Mouse (Mus musculus): ENCODE data around the gene Uchl3. TPM values are rescaled to one million over a fixed set of nuclear protein-coding genes. Genes with fewer than 3 reads are reported as not detected.

The Uchl3 gene
- polyA plus RNA-seq, 1 experiment: 33.3 TPM

DNA sequence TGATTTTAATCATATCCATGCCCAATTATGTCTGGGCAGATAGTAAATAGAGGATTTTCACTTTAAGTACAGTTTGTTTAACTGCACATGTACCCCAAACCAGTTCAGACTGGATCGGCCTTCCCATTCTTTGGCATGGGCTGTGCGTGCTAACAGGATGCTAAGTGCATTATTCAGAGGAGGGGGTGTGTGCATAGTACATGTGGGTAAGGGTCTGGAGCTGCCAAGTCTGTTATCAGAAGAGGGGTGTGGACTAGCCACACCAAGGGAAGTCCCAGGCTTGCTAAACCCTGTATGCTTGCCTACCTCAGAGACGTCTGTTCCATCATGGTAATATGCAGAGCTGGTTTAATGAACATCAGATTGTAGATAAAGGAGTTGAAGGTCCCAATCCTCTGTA, 10.5 kb downstream of the Uchl3 start:
- Histone ChIP-seq H3K27ac (ENCODE audit: insufficient read depth, low read depth, low read length) (no peak overlapping the region), H3K4me1 (ENCODE audit: control insufficient read depth, insufficient read depth, low read length) (peaks cover 12% of the 10 kb centered on the region), H3K4me3 (ENCODE audit: insufficient read depth, low read length) (no peak overlapping the region)
- no peak for TF ChIP-seq POLR2A (IDR thresholded peaks at IDR 0.05; ENCODE audit: borderline replicate concordance, low read depth, low read length)
- no peak for TF ChIP-seq CTCF (IDR thresholded peaks at IDR 0.05; ENCODE audit: low read depth, low read length)

GRCm38 (mm10) chr14:101666056-101666455, 12.3 kb downstream of the Uchl3 start:
- TF ChIP-seq POLR2A (IDR thresholded peaks at IDR 0.05; ENCODE audit: borderline replicate concordance, low read depth, low read length): no peak
- TF ChIP-seq CTCF (IDR thresholded peaks at IDR 0.05; ENCODE audit: low read depth, low read length): no peak
- no peak overlapping the region for H3K4me3 ChIP-seq (ENCODE audit: insufficient read depth, low read length)
- no peak overlapping the region for H3K27ac ChIP-seq (ENCODE audit: insufficient read depth, low read depth, low read length)
- peaks cover 12% of the 10 kb centered on the region for H3K4me1 ChIP-seq (ENCODE audit: control insufficient read depth, insufficient read depth, low read length)

DNA sequence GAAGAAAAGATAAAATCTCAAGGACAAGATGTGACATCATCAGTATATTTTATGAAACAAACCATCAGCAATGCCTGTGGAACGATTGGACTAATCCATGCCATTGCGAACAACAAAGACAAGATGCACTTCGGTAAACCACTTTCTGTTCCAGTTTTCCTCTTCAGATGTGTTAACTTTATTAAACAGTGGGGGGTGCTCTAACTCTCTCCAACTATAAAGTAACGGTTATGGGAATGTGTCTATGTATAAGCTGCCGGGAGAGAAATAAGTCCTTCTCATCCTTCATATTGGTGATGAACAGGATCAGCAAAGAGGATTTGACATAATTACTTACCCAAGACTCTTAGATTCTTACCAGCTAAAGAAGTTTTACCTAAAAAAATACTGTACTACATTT, 12.8 kb downstream of the Uchl3 start:
- Histone ChIP-seq H3K4me3 (ENCODE audit: insufficient read depth, low read length) (no peak overlapping the region), H3K27ac (ENCODE audit: insufficient read depth, low read depth, low read length) (no peak overlapping the region), H3K4me1 (ENCODE audit: control insufficient read depth, insufficient read depth, low read length) (peaks cover 12% of the 10 kb centered on the region)
- no peak for TF ChIP-seq POLR2A (IDR thresholded peaks at IDR 0.05; ENCODE audit: borderline replicate concordance, low read depth, low read length)
- TF ChIP-seq CTCF (IDR thresholded peaks at IDR 0.05; ENCODE audit: low read depth, low read length): no peak

DNA sequence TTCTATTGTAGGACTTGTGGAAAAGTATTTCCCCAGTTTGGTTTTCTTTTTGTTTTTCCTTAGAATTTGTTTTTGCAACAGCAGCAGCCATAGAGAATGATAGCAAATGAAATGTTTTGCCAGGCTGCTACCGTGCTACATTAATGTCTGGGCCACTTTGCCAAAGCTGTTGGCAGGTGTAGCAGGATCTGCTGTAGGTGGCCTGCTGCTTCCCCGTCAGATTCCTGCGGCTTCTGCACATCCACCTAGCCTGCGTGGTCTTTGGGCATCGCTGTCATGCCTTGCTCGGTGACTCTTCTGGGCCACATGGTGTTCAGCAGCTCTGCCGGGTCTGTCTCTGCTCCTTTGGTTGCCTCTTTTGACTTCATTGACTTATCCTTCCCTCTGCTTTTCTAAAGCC, 14.9 kb downstream of the Uchl3 start:
- Histone ChIP-seq H3K4me3 (ENCODE audit: insufficient read depth, low read length) (no peak overlapping the region), H3K4me1 (ENCODE audit: control insufficient read depth, insufficient read depth, low read length) (peaks cover 2% of the 10 kb centered on the region; the same call in 1 of the 2 replicates), H3K27ac (ENCODE audit: insufficient read depth, low read depth, low read length) (no peak overlapping the region)
- TF ChIP-seq POLR2A (IDR thresholded peaks at IDR 0.05; ENCODE audit: borderline replicate concordance, low read depth, low read length) (no peak), CTCF (IDR thresholded peaks at IDR 0.05; ENCODE audit: low read depth, low read length) (no peak)

- Histone ChIP-seq H3K4me1 (ENCODE audit: control insufficient read depth, insufficient read depth, low read length) (peaks cover 2% of the 10 kb centered on the region; the same call in 1 of the 2 replicates), H3K27ac (ENCODE audit: insufficient read depth, low read depth, low read length) (no peak overlapping the region), H3K4me3 (ENCODE audit: insufficient read depth, low read length) (no peak overlapping the region)
- TF ChIP-seq CTCF (IDR thresholded peaks at IDR 0.05; ENCODE audit: low read depth, low read length) (no peak), POLR2A (IDR thresholded peaks at IDR 0.05; ENCODE audit: borderline replicate concordance, low read depth, low read length) (no peak)
Observed at GRCm38 (mm10) chr14:101672226-101672625, 18.5 kb downstream of the Uchl3 start.

DNA sequence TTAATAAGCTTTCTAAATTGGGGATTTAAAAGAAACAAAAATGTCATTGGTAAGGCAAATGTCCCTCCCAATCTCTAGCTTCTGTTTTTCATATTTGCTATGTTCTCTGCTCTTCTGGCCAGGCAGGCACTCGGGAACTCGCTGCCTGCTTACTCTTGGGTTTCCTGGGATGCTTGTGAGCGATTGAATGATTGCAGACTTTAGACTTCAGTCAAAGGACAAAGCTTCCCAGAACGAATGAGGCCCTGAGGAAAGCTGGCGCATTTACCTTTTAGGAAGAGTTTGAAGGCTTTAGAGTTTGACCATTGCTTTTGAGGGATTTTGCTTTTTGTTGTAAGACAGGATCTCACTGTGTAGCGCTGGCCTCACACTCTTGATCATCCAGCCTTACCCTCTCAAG, 33.9 kb downstream of the Uchl3 start:
- Histone ChIP-seq H3K4me1 (ENCODE audit: control insufficient read depth, insufficient read depth, low read length) (no peaks in the 10 kb centered on the region), H3K4me3 (ENCODE audit: insufficient read depth, low read length) (no peak overlapping the region), H3K27ac (ENCODE audit: insufficient read depth, low read depth, low read length) (no peak overlapping the region)
- TF ChIP-seq POLR2A (IDR thresholded peaks at IDR 0.05; ENCODE audit: borderline replicate concordance, low read depth, low read length): no peak
- TF ChIP-seq CTCF (IDR thresholded peaks at IDR 0.05; ENCODE audit: low read depth, low read length): no peak

DNA sequence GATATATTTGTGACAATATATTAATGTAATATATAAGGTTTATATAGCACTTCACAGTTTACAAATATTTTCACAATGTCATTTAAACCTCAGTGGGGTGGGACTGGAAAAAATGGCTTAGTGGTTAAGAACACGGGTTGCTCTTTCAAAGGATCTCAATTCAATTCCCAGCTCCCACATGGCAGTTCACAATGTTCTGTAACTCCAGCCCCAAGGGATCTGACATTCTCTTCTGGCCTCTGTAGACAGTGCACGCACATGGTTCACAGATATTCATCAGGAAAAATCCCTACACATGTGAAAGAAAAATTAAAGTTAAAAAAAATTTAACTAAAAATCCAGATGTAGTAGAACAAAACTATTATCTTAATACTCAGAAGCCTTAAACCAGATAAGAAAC, 34.6 kb downstream of the Uchl3 start:
- Histone ChIP-seq H3K4me1 (ENCODE audit: control insufficient read depth, insufficient read depth, low read length) (no peaks in the 10 kb centered on the region), H3K4me3 (ENCODE audit: insufficient read depth, low read length) (no peak overlapping the region), H3K27ac (ENCODE audit: insufficient read depth, low read depth, low read length) (no peak overlapping the region)
- TF ChIP-seq CTCF (IDR thresholded peaks at IDR 0.05; ENCODE audit: low read depth, low read length) (no peak), POLR2A (IDR thresholded peaks at IDR 0.05; ENCODE audit: borderline replicate concordance, low read depth, low read length) (no peak)

GRCm38 (mm10) chr14:101704479-101704878, 50.7 kb downstream of the Uchl3 start:
- no peak for TF ChIP-seq POLR2A (IDR thresholded peaks at IDR 0.05; ENCODE audit: borderline replicate concordance, low read depth, low read length)
- TF ChIP-seq CTCF (IDR thresholded peaks at IDR 0.05; ENCODE audit: low read depth, low read length): no peak
- no peaks in the 10 kb centered on the region for H3K4me1 ChIP-seq (ENCODE audit: control insufficient read depth, insufficient read depth, low read length)
- no peak overlapping the region for H3K27ac ChIP-seq (ENCODE audit: insufficient read depth, low read depth, low read length)
- no peak overlapping the region for H3K4me3 ChIP-seq (ENCODE audit: insufficient read depth, low read length)

DNA sequence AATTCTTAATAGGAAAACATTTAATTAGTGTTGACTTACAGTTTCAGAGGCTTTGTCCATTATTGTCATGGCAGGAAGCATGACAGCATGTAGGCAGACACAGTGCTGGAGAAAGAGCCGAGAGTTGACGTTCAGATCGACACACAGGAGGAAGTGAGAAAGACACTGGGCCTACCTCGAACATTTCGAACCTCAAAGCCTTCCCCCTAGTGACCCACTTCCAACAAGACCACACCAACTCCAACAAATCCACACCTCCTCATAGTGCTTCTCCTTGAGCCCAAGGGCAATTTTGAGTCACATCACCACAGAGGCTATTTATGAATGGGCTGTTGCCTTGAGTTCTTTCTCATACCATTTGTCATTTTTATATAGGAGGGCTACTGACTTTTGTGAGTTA, 53.3 kb downstream of the Uchl3 start:
- no peak for TF ChIP-seq CTCF (IDR thresholded peaks at IDR 0.05; ENCODE audit: low read depth, low read length)
- TF ChIP-seq POLR2A (IDR thresholded peaks at IDR 0.05; ENCODE audit: borderline replicate concordance, low read depth, low read length): no peak
- Histone ChIP-seq H3K4me1 (ENCODE audit: control insufficient read depth, insufficient read depth, low read length) (no peaks in the 10 kb centered on the region), H3K4me3 (ENCODE audit: insufficient read depth, low read length) (no peak overlapping the region), H3K27ac (ENCODE audit: insufficient read depth, low read depth, low read length) (no peak overlapping the region)

DNA sequence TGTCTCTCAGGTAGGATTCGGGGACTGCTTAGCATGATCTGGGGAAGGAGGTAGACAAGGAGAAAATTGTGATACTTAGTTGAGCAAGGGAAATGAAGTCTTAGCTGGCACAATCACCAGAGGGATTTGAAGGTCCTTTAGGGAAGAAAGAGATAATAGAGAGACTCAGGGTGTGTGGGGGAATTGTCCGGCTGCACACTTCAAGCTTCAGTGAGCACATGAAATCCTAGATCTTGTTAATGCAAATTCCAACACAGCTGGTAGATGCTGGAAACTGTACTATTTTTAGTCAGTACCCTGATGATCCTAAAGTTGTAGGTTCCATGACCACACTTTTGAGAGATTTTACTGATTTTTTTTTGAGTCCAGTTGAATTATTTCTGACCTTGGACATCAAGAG, 60.6 kb downstream of the Uchl3 start:
- Histone ChIP-seq H3K27ac (ENCODE audit: insufficient read depth, low read depth, low read length) (no peak overlapping the region), H3K4me1 (ENCODE audit: control insufficient read depth, insufficient read depth, low read length) (no peaks in the 10 kb centered on the region), H3K4me3 (ENCODE audit: insufficient read depth, low read length) (no peak overlapping the region)
- TF ChIP-seq CTCF (IDR thresholded peaks at IDR 0.05; ENCODE audit: low read depth, low read length) (no peak), POLR2A (IDR thresholded peaks at IDR 0.05; ENCODE audit: borderline replicate concordance, low read depth, low read length) (no peak)
